Mouse (Mus musculus): ENCODE results near the gene Crtam.

Crtam gene

DNA sequence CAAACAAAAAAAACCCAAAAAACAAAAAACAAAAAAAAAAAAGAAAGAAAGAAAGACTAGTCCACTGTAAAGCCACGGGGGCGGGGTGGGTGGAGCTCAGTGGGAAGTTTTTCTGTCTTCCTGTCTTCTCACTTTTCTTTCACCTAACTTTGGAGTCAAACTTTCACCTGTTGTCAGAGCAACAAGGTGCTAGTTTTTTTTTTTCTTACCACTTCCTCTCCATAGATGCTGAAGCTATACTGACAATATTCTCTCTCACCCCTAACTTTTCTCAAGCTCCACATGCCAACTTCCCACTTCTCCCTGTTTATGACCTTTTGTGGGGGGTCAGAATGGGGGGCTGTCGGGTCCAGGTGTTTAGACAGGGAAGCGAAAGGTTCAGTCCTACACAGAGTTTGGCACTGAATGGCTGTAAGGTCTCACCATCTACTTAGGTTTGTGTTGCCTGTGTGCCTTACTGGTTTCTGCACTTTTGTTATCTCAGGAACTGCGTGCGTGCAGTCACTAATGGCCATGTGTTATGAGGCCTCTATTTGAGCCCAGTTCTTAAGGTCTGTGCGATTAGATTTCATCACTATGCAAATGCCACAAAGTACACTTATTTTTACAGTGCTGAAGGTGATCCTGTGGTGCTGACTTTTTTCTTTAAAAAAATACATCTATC lies 7.2 kb downstream of the Crtam start:
- DNase-seq = no peak

DNA sequence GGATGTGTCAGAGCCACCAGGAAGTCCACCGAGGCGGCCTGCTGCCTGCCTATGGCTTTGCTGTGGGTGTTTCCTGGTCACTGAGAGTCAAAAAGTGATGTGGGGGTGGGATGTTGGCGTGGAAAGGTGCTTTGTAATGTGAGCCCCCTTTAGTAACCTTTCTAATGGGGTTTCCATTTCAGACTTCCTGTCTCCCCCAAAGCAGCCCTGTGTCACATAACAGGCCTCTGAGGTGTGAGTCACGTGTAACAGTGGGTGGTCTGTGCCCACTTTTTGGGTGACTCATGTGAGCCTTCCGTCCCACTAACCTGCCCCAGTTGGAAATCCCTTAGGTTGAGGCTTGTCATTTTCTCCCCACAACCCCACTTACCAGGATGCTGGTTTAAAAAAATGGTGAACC lies 10.4 kb downstream of the Crtam start:
- DNase-seq = no peak

DNA sequence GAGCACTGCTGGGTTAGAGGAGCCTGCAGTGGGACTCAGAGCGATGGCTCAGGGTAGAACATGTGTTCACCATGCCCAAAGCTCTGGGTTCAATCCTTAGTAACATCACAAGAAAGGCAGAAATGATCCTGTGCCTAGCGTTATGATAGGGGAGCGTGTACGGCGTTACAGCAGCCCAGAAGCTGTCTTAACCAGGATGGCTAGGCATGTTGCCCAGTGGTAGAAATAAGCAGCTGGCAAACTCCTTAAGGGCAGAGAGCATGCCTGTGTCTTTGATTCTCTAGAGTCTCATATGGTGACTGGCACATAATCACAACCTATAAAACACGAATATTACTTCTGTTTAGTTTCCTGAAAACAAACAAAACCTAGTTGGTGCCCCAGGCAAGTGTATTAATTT lies 12.9 kb downstream of the Crtam start:
- no peak for DNase-seq

DNA sequence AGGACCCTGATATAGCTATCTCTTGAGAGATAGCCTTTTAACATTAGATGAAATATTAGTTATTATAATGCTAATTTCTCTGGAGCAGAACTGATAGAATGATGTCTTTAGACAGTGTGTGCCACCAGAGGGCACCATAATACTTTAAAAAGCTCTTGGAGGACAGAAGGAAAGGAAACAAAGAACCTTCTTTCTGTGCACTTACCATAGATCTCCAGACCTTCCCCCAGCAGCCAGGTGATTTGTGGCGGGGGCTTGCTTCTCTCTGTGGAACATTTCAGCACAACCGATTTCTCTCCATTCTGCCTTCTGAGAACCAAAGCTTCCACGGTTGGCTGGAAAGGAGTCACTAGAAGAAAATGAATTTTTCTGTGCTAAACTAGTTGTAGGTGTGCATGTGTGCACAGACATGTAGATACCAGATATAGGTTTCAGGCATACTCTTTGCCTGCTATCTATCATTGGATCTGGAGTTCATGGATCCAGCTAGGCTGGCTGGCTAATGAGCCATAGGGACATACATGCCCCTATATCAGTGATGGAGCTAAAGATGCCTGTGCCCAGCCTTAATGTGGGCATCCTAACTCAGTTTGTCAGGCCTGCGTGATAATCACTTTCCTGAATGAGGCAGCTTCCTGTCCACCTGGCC lies 14.4 kb downstream of the Crtam start:
- DNase-seq = peak; percentile 68

DNA sequence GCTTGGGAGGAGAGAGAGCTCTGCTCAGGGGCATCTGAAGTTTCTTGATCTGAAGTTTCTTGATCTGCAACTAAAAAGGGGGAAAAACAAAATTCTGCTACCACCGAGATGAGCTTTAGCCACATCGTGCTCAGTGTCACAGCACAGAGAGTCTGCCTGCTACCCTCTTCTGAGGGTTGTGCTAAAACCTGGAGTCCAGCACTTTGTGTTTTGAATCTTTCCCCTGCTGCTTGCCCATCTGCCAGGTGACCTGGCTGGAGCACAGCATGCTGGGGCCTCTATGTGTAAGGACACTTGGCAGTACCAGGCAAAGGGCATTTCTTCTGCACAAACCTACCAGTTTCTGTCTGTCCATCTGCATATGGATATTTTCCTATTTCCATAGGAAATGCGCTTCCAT lies 20.1 kb downstream of the Crtam start:
- peak; percentile 89 for DNase-seq

DNA sequence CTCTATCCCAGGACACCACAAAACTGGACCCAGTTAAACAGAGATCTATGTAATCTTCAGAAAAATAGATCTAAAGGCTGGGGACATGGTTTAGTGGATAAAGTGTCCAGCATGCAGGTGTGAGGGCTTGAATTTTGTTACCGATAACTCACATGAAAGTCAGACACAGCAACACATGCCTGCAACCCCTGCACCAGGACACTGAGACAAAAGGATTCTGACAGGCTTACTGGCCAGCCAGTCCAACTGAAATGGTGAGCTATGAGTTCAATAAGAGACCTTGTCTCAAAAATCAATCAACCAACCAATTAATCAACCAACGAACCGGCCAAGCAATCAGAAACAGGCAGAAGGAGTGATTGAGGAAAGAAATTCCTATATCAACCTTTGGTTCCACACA lies 20.7 kb downstream of the Crtam start:
- DNase-seq = no peak

DNA sequence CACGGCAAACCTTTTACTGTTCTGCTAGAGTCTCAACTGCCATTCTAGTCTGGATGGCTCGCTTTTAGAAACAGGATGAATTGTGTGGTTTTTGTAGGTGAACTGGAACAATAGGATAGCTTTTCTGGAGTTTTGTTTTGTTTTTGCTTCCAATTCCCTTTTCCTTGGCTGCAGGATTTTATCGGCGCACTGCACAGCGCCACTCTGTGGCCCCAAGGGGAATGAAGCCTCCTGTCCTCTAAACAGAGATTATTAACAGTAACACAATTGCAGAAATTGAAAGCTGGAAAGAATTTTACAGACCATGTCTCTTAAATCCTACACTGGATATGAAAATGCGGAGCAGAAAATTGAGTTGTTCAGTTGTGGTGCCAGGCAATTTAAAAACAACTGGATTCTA lies 21.9 kb downstream of the Crtam start:
- peak; percentile 42 for DNase-seq

- no peak for DNase-seq
Observed at GRCm38 (mm10) chr9:40974042-40974801, 30.2 kb downstream of the Crtam start.

DNA sequence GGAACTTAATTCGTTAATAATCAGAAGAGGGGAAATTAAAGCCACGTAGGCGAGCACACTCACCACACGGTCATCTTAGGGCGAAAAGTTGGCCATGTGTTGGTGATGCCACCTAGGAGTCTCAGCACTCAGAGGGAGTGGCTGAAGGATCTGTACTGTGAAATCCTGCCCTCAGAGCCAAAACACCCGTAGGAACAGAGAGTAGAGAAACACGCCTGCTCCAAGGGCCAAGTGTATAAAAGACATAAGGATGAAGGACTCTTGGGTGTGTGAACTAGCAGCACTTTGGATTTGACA lies 40.1 kb downstream of the Crtam start:
- no peak for DNase-seq

- DNase-seq = no peak
Observed at GRCm38 (mm10) chr9:40963586-40964417, 40.6 kb downstream of the Crtam start, which contains the start of gene Jhy. Gene Jhy (minus strand): TSS chr9:40964118.

GRCm38 (mm10) chr9:40961401-40961800 lies 43.0 kb downstream of the Crtam start:
- DNase-seq = no peak

GRCm38 (mm10) chr9:40949039-40949615 lies 55.3 kb downstream of the Crtam start:
- DNase-seq = no peak

- DNase-seq = no peak
Observed at GRCm38 (mm10) chr9:40948473-40948872, 56.0 kb downstream of the Crtam start.

DNA sequence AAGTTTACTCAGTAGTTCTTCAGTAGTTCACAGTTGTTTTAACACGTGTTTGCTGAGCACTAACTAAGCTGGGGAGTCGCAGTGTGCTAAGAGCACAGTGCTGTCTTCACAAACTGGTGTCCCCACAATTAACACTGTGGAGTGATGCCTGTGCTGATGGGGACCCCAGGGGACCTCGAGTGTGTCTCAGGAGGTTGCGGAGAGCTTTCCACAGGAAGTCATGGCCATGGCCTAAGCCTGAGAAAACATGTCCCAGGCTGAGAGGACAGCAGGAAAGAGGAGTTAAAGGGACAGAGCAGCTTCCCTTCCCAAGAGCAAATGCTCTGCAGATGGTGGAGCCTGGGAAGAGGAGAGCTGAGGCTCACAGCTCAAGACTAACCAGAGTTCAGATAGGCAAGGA lies 57.3 kb downstream of the Crtam start:
- no peak for DNase-seq

DNA sequence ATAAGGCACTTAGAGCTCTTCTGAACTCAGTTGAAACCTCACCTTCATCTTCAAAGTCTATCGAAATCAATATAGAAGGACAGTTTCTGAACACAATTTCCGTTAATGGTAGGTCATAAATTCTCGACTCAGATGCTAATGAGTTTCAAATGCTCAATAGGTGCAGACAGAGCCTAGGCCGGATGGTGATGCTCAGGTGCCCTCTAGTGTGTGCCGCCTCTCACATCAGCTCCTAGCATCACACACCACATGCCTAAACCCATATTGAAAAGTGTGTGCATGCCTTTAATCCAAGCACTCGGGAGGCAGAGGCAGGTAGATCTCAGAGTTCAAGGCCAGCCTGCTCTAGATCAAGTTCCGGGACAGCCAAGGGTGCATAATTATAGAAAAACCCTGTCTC lies 67.0 kb downstream of the Crtam start:
- DNase-seq = no peak

- no peak for DNase-seq
Observed at GRCm38 (mm10) chr9:40933323-40933722, 71.1 kb downstream of the Crtam start.

GRCm38 (mm10) chr9:40927351-40927980 lies 77.0 kb downstream of the Crtam start:
- DNase-seq = no peak

Data from cerebellum, adult 11 months (tissue).